Mouse (Mus musculus): ENCODE data around the gene Lmod3. TPM values are rescaled to one million over a fixed set of nuclear protein-coding genes. Genes with fewer than 3 reads are reported as not detected.
A peak's percentile ranks its signal among the peaks of the same experiment; 100 is the strongest.

Gene Lmod3
- polyA plus RNA-seq, 1 experiment from 2014 or later = 0.08 TPM

DNA sequence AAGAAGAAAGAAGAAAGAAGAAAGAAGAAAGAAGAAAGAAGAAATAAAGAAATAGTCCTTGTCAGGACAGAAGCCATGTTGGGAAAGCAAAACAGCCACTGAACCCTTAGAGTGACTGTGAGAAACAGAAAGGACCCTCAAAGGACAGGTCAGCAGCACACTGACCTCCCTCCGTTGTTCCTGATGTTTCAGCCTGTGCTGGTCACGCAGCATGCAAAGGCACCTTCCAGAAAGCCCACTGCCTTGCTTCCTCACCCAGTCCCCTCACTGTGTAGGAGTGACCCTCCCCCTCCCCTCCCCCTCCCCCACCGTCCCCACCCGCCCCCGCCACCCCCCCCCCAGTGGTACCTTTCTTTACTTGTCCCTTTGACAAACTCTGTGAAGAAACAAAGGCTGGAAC is 31.9 kb downstream of the Lmod3 start:
- H3K36me3 ChIP-seq = peaks cover 2% of the 10 kb centered on the region; the same call in 1 of the 2 replicates
- ATAC-seq (ENCODE audit: low FRiP score) = no peak

DNA sequence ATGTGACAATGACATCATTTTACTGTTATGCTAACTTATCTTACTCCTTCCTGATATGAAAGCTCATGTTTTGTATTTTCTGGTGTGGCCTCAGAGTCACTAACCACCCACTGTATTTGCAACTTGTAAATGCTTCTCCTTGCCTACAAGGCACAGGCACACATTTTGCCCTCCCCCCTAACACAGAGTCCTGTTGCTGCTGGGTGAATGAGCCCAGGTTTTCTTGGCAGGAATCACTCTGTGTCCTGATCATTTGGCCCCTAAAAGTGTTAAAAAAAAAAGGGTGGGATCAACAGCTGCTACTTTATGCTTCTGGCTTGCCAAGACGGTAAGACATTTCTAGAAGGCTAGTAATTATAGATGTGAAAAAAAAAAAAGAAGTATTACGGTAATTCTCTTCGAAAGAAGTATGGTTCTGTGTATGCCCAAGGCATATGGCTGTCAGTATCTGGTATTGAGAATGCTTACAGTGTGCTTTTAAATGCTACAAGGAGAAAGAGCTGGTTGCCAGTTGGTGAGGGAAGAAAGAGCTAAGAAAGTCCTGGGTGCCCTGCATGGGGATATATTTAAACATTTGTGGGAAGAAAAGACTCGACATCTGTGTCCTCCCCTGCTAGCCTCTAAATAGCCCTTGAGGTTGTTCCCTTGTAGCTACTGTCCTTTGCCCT is 36.3 kb downstream of the Lmod3 start:
- 86% methylated on average over 4 of the region's 4 CpGs for WGBS
- peaks cover 30% of the 10 kb centered on the region for H3K4me1 ChIP-seq (replicated peaks)
- no peaks in the 10 kb centered on the region for H3K9me3 ChIP-seq
- no peaks in the 10 kb centered on the region for H3K27me3 ChIP-seq
- H3K4me3 ChIP-seq = no peak overlapping the region
- H3K4me2 ChIP-seq = no peak overlapping the region
- ATAC-seq (ENCODE audit: low FRiP score) = no peak
- H3K36me3 ChIP-seq = peaks cover 10% of the 10 kb centered on the region
- H3K27ac ChIP-seq = no peak overlapping the region
- no peak overlapping the region for H3K9ac ChIP-seq

More for the DNA sequence above, 31.9 kb downstream of the Lmod3 start:
- H3K4me3 ChIP-seq = no peak overlapping the region
- H3K27ac ChIP-seq = no peak overlapping the region
- H3K27me3 ChIP-seq = no peaks in the 10 kb centered on the region
- H3K4me1 ChIP-seq (replicated peaks) = peaks cover 13% of the 10 kb centered on the region
- no peaks in the 10 kb centered on the region for H3K9me3 ChIP-seq
- H3K4me2 ChIP-seq = no peak overlapping the region
- no peak overlapping the region for H3K9ac ChIP-seq
- 44% methylated on average over 2 of the region's 5 CpGs for WGBS

DNA sequence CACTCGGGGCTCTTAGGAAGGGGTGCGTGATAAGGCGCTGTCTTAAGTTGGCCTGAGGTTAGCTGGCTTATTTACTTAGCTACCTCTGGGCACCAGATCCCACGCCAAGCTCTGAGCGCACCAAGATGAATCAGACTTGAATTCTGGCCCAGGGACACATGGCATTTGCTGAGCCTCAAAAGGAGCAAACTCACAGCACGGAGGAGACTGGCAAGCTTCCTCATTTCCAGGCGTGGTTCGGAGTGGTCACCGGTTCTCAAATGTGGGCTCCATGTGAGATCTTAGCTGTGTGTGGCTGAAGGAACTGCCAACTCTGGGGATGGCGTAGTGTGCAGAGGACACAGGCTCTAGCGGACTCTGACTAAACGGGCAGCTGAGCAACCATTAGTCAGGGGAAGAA is 40.6 kb downstream of the Lmod3 start:
- 78% methylated on average over 12 of the region's 12 CpGs for WGBS
- Histone ChIP-seq H3K4me3 (peak overlapping the region; percentile 75), H3K36me3 (peaks cover 10% of the 10 kb centered on the region), H3K27ac (no peak overlapping the region), H3K9ac (peak overlapping the region; percentile 89), H3K4me1 (replicated peaks) (peaks cover 31% of the 10 kb centered on the region), H3K9me3 (no peaks in the 10 kb centered on the region), H3K27me3 (no peaks in the 10 kb centered on the region), H3K4me2 (peak overlapping the region; percentile 73)
- ATAC-seq (ENCODE audit: low FRiP score) = no peak

DNA sequence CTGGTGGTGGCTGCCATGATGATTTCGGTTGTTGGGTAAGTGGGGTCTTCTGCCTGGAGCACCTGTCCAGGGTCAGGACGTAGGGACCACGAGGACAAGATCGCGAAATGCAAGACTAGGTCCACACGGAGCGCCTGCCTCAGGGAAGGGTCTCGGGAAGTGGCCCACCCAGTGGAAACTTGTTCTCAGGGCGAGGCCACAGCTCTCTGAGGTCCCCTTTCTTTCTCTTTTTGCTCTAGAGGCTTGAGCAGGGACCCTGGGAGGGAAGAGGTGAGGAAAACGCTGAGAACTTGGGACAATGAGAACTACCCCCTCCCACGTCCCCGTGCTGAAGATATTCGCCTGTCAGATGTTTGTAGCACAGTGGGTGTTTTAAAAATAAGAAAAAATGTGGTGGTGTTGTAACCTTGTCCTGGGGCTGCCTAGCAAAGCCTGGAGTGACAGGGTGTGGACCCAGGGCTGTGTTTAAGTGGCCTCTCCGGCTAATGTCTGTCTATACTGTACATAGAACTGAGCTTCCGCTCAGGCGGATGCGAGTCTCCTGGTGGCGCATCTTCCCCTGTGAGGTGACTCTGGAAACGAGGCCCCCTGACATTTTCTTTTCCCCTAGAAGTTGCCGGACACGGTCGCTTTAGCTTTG is 41.5 kb downstream of the Lmod3 start:
- ATAC-seq (ENCODE audit: low FRiP score) = peak; percentile 67
- WGBS = 4% methylated on average over 22 of the region's 22 CpGs
- H3K4me2 ChIP-seq = peak overlapping the region; percentile 73
- H3K36me3 ChIP-seq = peaks cover 10% of the 10 kb centered on the region
- H3K27me3 ChIP-seq = no peaks in the 10 kb centered on the region
- peak overlapping the region; percentile 75 for H3K4me3 ChIP-seq
- H3K27ac ChIP-seq = peak overlapping the region; percentile 82
- no peaks in the 10 kb centered on the region for H3K9me3 ChIP-seq
- peaks cover 31% of the 10 kb centered on the region for H3K4me1 ChIP-seq (replicated peaks)
- H3K9ac ChIP-seq = peak overlapping the region; percentile 89

DNA sequence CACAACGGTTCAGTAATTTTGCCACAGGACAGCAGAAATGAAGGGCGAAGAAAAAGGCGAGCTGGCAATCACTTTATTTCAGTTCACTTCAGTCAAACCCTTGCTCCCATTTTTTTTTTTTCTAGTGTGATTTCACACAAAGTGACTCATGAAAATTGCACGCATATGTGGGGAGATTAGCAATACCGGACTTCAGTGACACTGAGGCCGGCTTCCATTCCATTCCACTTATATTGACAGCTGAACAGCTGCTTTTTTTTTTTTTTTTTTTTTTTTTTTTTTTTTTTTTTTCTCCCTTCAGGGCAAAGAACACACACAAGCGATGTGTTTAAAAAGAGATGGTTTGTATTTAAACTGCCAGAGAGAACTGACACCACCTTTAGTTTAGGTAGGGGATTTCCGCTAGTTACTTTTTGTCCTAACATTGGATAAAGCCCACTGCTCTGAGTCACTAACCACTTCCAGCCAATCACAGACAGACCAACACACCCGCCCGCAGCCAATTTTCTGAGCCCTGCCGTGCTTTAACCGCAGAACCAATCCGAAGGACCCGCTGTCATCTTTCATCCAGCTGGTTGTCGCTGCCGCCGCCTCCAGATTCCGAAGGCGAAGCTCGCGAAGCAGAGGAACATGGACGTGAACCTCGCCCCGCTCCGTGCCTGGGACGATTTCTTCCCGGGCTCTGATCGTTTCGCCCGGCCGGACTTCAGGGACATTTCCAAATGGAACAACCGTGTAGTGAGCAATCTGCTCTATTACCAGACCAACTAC is 42.2 kb downstream of the Lmod3 start, which contains the start of gene Arl6ip5:
TSS of gene Arl6ip5 (plus strand) at position 499 of the 771 bp plus-strand sequence.
- peaks cover 10% of the 10 kb centered on the region for H3K36me3 ChIP-seq
- ATAC-seq (ENCODE audit: low FRiP score) = peak; percentile 75
- H3K4me1 ChIP-seq (replicated peaks) = peaks cover 31% of the 10 kb centered on the region
- H3K27me3 ChIP-seq = no peaks in the 10 kb centered on the region
- no peaks in the 10 kb centered on the region for H3K9me3 ChIP-seq
- peak within 1 kb of the TSS; percentile 73 for H3K4me2 ChIP-seq
- H3K9ac ChIP-seq = peak within 1 kb of the TSS; percentile 89
- 11% methylated on average over 32 of the region's 32 CpGs for WGBS
- peak within 1 kb of the TSS; percentile 82 for H3K27ac ChIP-seq
- H3K4me3 ChIP-seq = peak within 1 kb of the TSS; percentile 75

DNA sequence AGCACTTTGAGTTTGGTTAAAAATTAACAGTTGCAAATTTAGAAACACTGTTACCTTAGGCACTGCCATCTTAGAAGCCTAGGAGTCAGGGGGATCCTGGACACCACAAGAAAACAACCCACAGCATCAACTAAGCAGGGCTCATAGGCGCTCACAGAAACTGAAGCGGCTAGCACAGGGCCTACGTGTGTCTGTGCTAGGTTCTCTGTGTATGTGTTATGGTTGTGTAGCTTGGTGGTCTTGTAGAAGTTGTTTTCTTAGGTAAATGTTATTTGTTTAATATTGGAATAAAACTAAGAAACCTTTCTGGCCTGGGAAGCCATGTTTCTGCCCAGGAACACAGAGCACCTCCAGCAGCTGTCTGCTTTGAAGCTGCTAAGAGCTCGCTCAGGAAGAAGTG is 42.8 kb downstream of the Lmod3 start:
- H3K4me3 ChIP-seq = no peak overlapping the region
- no peak for ATAC-seq (ENCODE audit: low FRiP score)
- H3K36me3 ChIP-seq = peaks cover 5% of the 10 kb centered on the region
- H3K4me1 ChIP-seq (replicated peaks) = peaks cover 32% of the 10 kb centered on the region
- no peak overlapping the region for H3K4me2 ChIP-seq
- H3K9me3 ChIP-seq = no peaks in the 10 kb centered on the region
- WGBS = 82% methylated on average over 4 of the region's 4 CpGs
- H3K27me3 ChIP-seq = no peaks in the 10 kb centered on the region
- no peak overlapping the region for H3K27ac ChIP-seq
- no peak overlapping the region for H3K9ac ChIP-seq

DNA sequence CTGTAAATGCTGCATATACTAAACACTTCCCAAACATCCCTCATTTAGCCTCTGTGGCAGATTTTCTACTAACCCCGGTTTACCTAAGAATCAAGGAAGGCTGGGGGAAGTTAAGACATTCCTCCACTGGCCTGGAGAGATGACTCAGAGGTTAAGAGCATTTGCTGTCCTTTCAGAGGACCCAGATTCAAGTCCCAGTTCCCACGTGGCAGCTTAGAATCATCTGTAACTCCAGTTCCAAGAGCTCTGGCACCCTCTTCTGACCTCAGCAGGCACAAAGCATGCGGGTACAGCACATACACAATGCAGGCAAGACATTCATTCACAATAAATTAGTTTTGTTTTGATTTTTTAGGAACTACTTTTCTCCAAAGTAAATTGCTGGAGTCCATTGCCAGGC is 43.4 kb downstream of the Lmod3 start:
- no peak for ATAC-seq (ENCODE audit: low FRiP score)
- H3K36me3 ChIP-seq = no peaks in the 10 kb centered on the region
- no peaks in the 10 kb centered on the region for H3K9me3 ChIP-seq
- no peak overlapping the region for H3K4me3 ChIP-seq
- no peak overlapping the region for H3K9ac ChIP-seq
- H3K27ac ChIP-seq = no peak overlapping the region
- H3K4me2 ChIP-seq = no peak overlapping the region
- H3K27me3 ChIP-seq = no peaks in the 10 kb centered on the region
- WGBS = 44% methylated on average over 3 of the region's 3 CpGs
- H3K4me1 ChIP-seq (replicated peaks) = peaks cover 36% of the 10 kb centered on the region

DNA sequence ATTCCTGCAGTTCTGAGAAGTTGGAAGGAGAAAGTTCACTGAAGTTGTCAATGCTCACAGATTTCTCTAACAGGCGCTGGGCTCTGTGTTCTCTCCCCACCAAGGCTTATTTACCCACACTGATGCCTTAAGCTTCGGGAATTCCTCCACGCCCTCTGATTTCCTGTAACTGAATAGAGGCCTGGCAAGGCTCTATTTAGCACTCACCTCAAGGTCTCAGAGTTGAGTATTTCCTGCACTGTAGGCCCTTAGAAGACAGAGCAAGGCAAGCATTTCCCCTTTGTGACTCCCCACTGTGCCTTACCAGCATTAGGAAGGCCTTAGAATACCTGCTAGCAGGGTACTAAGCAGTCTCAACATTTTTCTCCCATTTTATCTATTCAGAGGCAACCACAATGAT is 44.2 kb downstream of the Lmod3 start:
- Histone ChIP-seq H3K27ac (no peak overlapping the region), H3K27me3 (no peaks in the 10 kb centered on the region), H3K36me3 (no peaks in the 10 kb centered on the region), H3K4me3 (no peak overlapping the region), H3K4me1 (replicated peaks) (peaks cover 33% of the 10 kb centered on the region), H3K9me3 (no peaks in the 10 kb centered on the region), H3K9ac (no peak overlapping the region), H3K4me2 (no peak overlapping the region)
- no peak for ATAC-seq (ENCODE audit: low FRiP score)
- WGBS = 42% methylated on average over 3 of the region's 3 CpGs

DNA sequence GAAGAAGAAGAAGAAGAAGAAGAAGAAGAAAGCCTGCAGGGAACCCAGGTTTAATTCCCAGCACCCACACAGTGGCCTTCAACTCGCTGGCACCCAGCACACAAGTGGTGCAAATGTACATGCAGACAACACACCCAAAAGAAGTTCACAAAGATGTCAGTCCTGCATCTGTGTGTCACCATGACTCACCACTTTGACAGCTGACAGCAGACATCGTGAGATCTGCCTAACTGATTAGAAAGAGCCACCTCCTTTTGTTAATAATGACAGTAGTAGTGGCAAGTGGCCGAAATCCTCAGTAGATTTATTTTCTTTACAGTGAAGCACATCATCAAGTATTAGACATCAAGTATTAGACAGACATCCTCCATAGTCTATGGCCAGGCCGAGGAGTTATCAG is 45.5 kb downstream of the Lmod3 start:
- Histone ChIP-seq H3K4me3 (no peak overlapping the region), H3K36me3 (no peaks in the 10 kb centered on the region), H3K9me3 (no peaks in the 10 kb centered on the region), H3K27me3 (no peaks in the 10 kb centered on the region), H3K4me2 (no peak overlapping the region), H3K4me1 (replicated peaks) (peaks cover 28% of the 10 kb centered on the region), H3K9ac (no peak overlapping the region), H3K27ac (no peak overlapping the region)
- 79% methylated on average over 4 of the region's 4 CpGs for WGBS
- ATAC-seq (ENCODE audit: low FRiP score) = no peak

DNA sequence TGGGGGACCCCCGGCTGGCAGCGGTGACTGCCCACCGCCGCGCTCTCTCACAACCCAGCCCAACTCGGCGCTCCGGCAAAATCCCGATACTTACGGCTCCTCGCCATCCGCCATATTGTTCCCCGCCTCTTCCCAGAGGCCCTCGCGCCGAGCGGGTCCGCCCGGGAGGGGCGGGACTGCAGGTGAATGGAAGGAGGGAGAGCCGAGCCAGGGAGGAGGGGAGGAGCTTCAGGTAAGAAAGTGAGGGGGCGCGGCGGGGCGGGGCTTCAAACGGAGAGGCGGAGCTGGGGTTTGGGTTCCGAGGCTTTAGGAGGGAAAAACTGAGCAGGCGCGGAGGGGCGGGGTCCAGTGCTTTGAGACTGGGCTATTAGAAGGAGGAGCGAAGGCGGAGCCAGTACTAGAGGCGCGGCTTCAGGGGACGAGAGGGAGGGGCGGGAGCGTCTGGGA is 47.1 kb downstream of the Lmod3 start, which contains the start of gene Uba3:
TSS of gene Uba3 (minus strand) at position 209 of the 447 bp plus-strand sequence.
- peak within 1 kb of the TSS; percentile 90 for H3K27ac ChIP-seq
- peak within 1 kb of the TSS; percentile 60 for H3K4me2 ChIP-seq
- no peaks in the 10 kb centered on the region for H3K36me3 ChIP-seq
- no peaks in the 10 kb centered on the region for H3K9me3 ChIP-seq
- ATAC-seq (ENCODE audit: low FRiP score) = peak; percentile 98
- 1% methylated on average over 38 of the region's 38 CpGs for WGBS
- peaks cover 19% of the 10 kb centered on the region for H3K4me1 ChIP-seq (replicated peaks)
- peak within 1 kb of the TSS; percentile 92 for H3K4me3 ChIP-seq
- no peaks in the 10 kb centered on the region for H3K27me3 ChIP-seq
- H3K9ac ChIP-seq = peak within 1 kb of the TSS; percentile 98

DNA sequence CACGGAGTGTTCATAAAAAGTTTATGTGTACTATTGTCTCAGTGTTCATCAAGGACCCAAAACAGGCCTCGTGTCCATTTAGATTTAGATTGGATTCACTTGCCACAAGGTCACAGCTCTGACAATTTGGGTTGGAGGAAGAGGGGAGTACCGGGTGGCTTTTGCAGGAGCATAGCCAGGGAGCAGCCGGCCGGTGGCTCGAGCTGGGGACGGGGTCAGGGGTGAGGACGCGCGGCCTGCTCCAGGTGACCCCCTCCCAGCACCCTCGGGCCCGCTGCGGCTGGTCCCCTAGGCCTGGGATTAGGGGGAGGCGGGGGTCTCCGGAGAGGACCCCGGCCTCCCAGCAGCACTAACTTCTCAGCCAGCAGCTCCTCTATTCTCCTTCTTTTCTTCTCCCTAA is 47.6 kb downstream of the Lmod3 start:
- peak overlapping the region; percentile 92 for H3K4me3 ChIP-seq
- under 1% methylated on average over 16 of the region's 16 CpGs for WGBS

DNA sequence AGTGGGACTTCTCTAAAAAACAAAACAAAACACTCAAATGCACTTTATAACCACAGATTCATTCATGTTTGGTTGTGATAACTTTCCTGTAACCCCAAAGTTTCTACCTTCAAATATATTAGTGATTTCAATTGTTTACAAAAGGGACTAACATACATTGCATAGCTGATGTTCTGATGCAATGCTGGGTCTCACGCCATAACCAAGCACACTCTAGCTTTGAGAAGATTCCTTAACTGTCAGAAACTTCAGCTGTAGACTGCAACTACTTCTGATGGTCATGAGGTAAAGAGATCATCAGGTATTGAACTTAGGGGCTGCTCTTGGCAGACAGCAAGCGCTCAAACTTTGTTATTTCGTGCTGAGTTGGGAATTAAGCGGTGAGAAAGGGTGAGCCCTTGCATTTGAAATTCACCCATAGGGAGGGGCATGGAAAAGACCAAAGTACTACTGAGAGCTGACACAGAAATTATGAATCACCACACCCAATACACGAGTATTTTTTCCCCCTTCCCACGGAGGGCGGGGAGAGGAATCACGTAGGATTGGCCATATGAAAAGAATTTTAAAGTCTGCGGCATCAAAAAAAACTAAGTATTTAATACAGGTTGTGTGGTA is 48.2 kb downstream of the Lmod3 start:
- 17% methylated on average over 9 of the region's 9 CpGs for WGBS
- Histone ChIP-seq H3K27ac (no peak overlapping the region), H3K4me2 (peak overlapping the region; percentile 60), H3K4me1 (replicated peaks) (peaks cover 16% of the 10 kb centered on the region), H3K9ac (peak overlapping the region; percentile 98), H3K4me3 (peak overlapping the region; percentile 92), H3K27me3 (no peaks in the 10 kb centered on the region), H3K9me3 (no peaks in the 10 kb centered on the region), H3K36me3 (no peaks in the 10 kb centered on the region)
- no peak for ATAC-seq (ENCODE audit: low FRiP score)

More for the DNA sequence above, 47.6 kb downstream of the Lmod3 start:
- Histone ChIP-seq H3K4me1 (replicated peaks) (peaks cover 17% of the 10 kb centered on the region), H3K27ac (peak overlapping the region; percentile 90), H3K9me3 (no peaks in the 10 kb centered on the region), H3K4me2 (peak overlapping the region; percentile 60), H3K9ac (peak overlapping the region; percentile 98), H3K27me3 (no peaks in the 10 kb centered on the region), H3K36me3 (no peaks in the 10 kb centered on the region)
- peak; percentile 67 for ATAC-seq (ENCODE audit: low FRiP score)
